Mouse (Mus musculus) thymus, postnatal 0 days (tissue): ENCODE data around the gene Prkg2. TPM values are rescaled to one million over a fixed set of nuclear protein-coding genes. Genes with fewer than 3 reads are reported as not detected.

ENCODE experiments used
- DNase-seq: peaks from one replicate; pipeline ENCODE4 v3.0.0-alpha.2; 2015; ENCODE audit warnings: low spot score
- polyA plus RNA-seq: library from polyadenylated mRNA; unstranded; fragments of >200 nt; fragmentation: Nextera tagmentation; extraction: Ambion mirVana; gene quantifications from 2 replicates; pipeline ENCODE4 v1.2.1, GENCODE M21; 2015

Prkg2 gene
- polyA plus RNA-seq, 1 experiment from 2014 or later: 0.13 TPM

- no peak for DNase-seq
These were observed 58.8 kb downstream of the Prkg2 start for GRCm38 (mm10) chr5:98978316-98978715.

GRCm38 (mm10) chr5:98975877-98976672 lies 61.1 kb downstream of the Prkg2 start:
- no peak for DNase-seq

GRCm38 (mm10) chr5:98966679-98967078 lies 70.5 kb downstream of the Prkg2 start:
- DNase-seq: no peak

GRCm38 (mm10) chr5:98965139-98965538 lies 72.0 kb downstream of the Prkg2 start:
- no peak for DNase-seq

- DNase-seq: no peak
These were observed 72.8 kb downstream of the Prkg2 start for GRCm38 (mm10) chr5:98964367-98964766.

- DNase-seq: no peak
These were observed 74.7 kb downstream of the Prkg2 start for GRCm38 (mm10) chr5:98962472-98962871.

- no peak for DNase-seq
These were observed 81.6 kb downstream of the Prkg2 start for GRCm38 (mm10) chr5:98955576-98955975.

- DNase-seq: no peak
These were observed 83.8 kb downstream of the Prkg2 start for GRCm38 (mm10) chr5:98953386-98953785.

- DNase-seq: no peak
These were observed 85.6 kb downstream of the Prkg2 start for GRCm38 (mm10) chr5:98951566-98951965.

GRCm38 (mm10) chr5:98950495-98951092 lies 86.6 kb downstream of the Prkg2 start:
- no peak for DNase-seq

GRCm38 (mm10) chr5:98949784-98950183 lies 87.4 kb downstream of the Prkg2 start:
- no peak for DNase-seq

- no peak for DNase-seq
These were observed 90.5 kb downstream of the Prkg2 start for GRCm38 (mm10) chr5:98946656-98947055.

- no peak for DNase-seq
These were observed 91.0 kb downstream of the Prkg2 start for GRCm38 (mm10) chr5:98946117-98946620.

GRCm38 (mm10) chr5:98943776-98944175 lies 93.4 kb downstream of the Prkg2 start:
- no peak for DNase-seq

- no peak for DNase-seq
These were observed 96.4 kb downstream of the Prkg2 start for GRCm38 (mm10) chr5:98940731-98941130.

GRCm38 (mm10) chr5:98939631-98940208 lies 97.4 kb downstream of the Prkg2 start:
- no peak for DNase-seq

GRCm38 (mm10) chr5:98939116-98939515 lies 98.0 kb downstream of the Prkg2 start:
- no peak for DNase-seq

- DNase-seq: no peak
These were observed 99.3 kb downstream of the Prkg2 start for GRCm38 (mm10) chr5:98937879-98938278.

- no peak for DNase-seq
These were observed 100.5 kb downstream of the Prkg2 start for GRCm38 (mm10) chr5:98936650-98937049.

- no peak for DNase-seq
These were observed 101.2 kb downstream of the Prkg2 start for GRCm38 (mm10) chr5:98935930-98936329.

GRCm38 (mm10) chr5:98922921-98923320 lies 114.2 kb downstream of the Prkg2 start:
- DNase-seq: no peak

GRCm38 (mm10) chr5:98921608-98922007 lies 115.5 kb downstream of the Prkg2 start:
- DNase-seq: no peak
